Mouse (Mus musculus): ENCODE data around the gene Hoxa1. TPM values are rescaled to one million over a fixed set of nuclear protein-coding genes. Genes with fewer than 3 reads are reported as not detected.

Hoxa1 gene
- total and polyA plus RNA-seq, 3 experiments = 0.20 to 0.43 TPM; not detected in 1

- TF ChIP-seq POLR2A (IDR thresholded peaks at IDR 0.05; ENCODE audit: insufficient read depth, low read depth, low read length) (no peak), EP300 (IDR thresholded peaks at IDR 0.05; ENCODE audit: insufficient read depth, low read depth, low read length) (no peak)
- Histone ChIP-seq H3K4me3 (peak within 1 kb of the TSS; percentile 55), H3K79me2 (replicated peaks; ENCODE audit: control insufficient read depth, insufficient read depth, low read length) (no peaks in the 10 kb centered on the region), H3K36me3 (ENCODE audit: control insufficient read depth, insufficient read depth, low read length) (no peaks in the 10 kb centered on the region), H3K27me3 (ENCODE audit: control insufficient read depth, insufficient read depth, low read length) (peaks cover 16% of the 10 kb centered on the region), H3K4me1 (ENCODE audit: control insufficient read depth, insufficient read depth, low read length) (no peaks in the 10 kb centered on the region), H3K27ac (peak within 1 kb of the TSS; percentile 52), H3K9ac (ENCODE audit: low read depth, low read length) (peak within 1 kb of the TSS; percentile 64)
- no peak for DNase-seq
- 3% methylated on average over 95 of the region's 102 CpGs for WGBS
- intact Hi-C loops (cut with DNase I) = loop anchor here (2.0 to 5.0 kb wide), 2 partner anchors 32 to 104 kb away; partner anchors contain the start of gene Hoxa1
Measured at GRCm38 (mm10) chr6:52190906-52191810, 33.0 kb upstream of the Hoxa1 start, which contains the start of gene Hoxa4. TSS of gene Hoxa4 (minus strand) at chr6:52191753.

GRCm38 (mm10) chr6:52190410-52190809 lies 32.3 kb upstream of the Hoxa1 start:
- Histone ChIP-seq H3K27ac (no peak overlapping the region; the same call in 1 of the 2 replicates), H3K9ac (ENCODE audit: low read depth, low read length) (no peak overlapping the region), H3K4me3 (no peak overlapping the region; the same call in 1 of the 2 replicates), H3K79me2 (replicated peaks; ENCODE audit: control insufficient read depth, insufficient read depth, low read length) (no peaks in the 10 kb centered on the region), H3K27me3 (ENCODE audit: control insufficient read depth, insufficient read depth, low read length) (peaks cover 20% of the 10 kb centered on the region), H3K36me3 (ENCODE audit: control insufficient read depth, insufficient read depth, low read length) (no peaks in the 10 kb centered on the region), H3K4me1 (ENCODE audit: control insufficient read depth, insufficient read depth, low read length) (no peaks in the 10 kb centered on the region)
- DNase-seq = no peak
- TF ChIP-seq EP300 (IDR thresholded peaks at IDR 0.05; ENCODE audit: insufficient read depth, low read depth, low read length) = no peak
- TF ChIP-seq CTCF (IDR thresholded peaks at IDR 0.05) = no peak
- no peak for TF ChIP-seq POLR2A (IDR thresholded peaks at IDR 0.05; ENCODE audit: insufficient read depth, low read depth, low read length)
- WGBS = 8% methylated on average over 23 of the region's 23 CpGs
- intact Hi-C loops (cut with DNase I) = loop anchor here (2.0 to 5.0 kb wide), 2 partner anchors 32 to 103 kb away; partner anchors contain the start of gene Hoxa1

- no peaks in the 10 kb centered on the region for H3K4me1 ChIP-seq (ENCODE audit: control insufficient read depth, insufficient read depth, low read length)
- intact Hi-C loops (cut with DNase I) = loop anchor here (2.0 to 5.0 kb wide), 2 partner anchors 31 to 103 kb away; partner anchors contain the start of gene Hoxa1
- H3K27me3 ChIP-seq (ENCODE audit: control insufficient read depth, insufficient read depth, low read length) = peaks cover 20% of the 10 kb centered on the region
- H3K79me2 ChIP-seq (replicated peaks; ENCODE audit: control insufficient read depth, insufficient read depth, low read length) = no peaks in the 10 kb centered on the region
- no peak for TF ChIP-seq CTCF (IDR thresholded peaks at IDR 0.05)
- TF ChIP-seq POLR2A (IDR thresholded peaks at IDR 0.05; ENCODE audit: insufficient read depth, low read depth, low read length) = no peak
- no peak for TF ChIP-seq EP300 (IDR thresholded peaks at IDR 0.05; ENCODE audit: insufficient read depth, low read depth, low read length)
- WGBS = 17% methylated on average over 8 of the region's 8 CpGs
- no peak for DNase-seq
- no peak overlapping the region for H3K27ac ChIP-seq
- no peaks in the 10 kb centered on the region for H3K36me3 ChIP-seq (ENCODE audit: control insufficient read depth, insufficient read depth, low read length)
- H3K9ac ChIP-seq (ENCODE audit: low read depth, low read length) = no peak overlapping the region
- no peak overlapping the region for H3K4me3 ChIP-seq
Measured at GRCm38 (mm10) chr6:52189909-52190308, 31.8 kb upstream of the Hoxa1 start.

- WGBS = 18% methylated on average over 5 of the region's 5 CpGs
- H3K9ac ChIP-seq (ENCODE audit: low read depth, low read length) = no peak overlapping the region
- no peak for DNase-seq
- H3K79me2 ChIP-seq (replicated peaks; ENCODE audit: control insufficient read depth, insufficient read depth, low read length) = no peaks in the 10 kb centered on the region
- no peak overlapping the region for H3K27ac ChIP-seq
- TF ChIP-seq POLR2A (IDR thresholded peaks at IDR 0.05; ENCODE audit: insufficient read depth, low read depth, low read length) (no peak), CTCF (IDR thresholded peaks at IDR 0.05) (no peak), EP300 (IDR thresholded peaks at IDR 0.05; ENCODE audit: insufficient read depth, low read depth, low read length) (no peak)
- peaks cover 26% of the 10 kb centered on the region for H3K27me3 ChIP-seq (ENCODE audit: control insufficient read depth, insufficient read depth, low read length)
- no peak overlapping the region for H3K4me3 ChIP-seq
- intact Hi-C loops (cut with DNase I) = no loop called here
- no peaks in the 10 kb centered on the region for H3K36me3 ChIP-seq (ENCODE audit: control insufficient read depth, insufficient read depth, low read length)
- H3K4me1 ChIP-seq (ENCODE audit: control insufficient read depth, insufficient read depth, low read length) = no peaks in the 10 kb centered on the region
Measured at GRCm38 (mm10) chr6:52189172-52189591, 31.1 kb upstream of the Hoxa1 start.

GRCm38 (mm10) chr6:52186500-52186899 lies 28.4 kb upstream of the Hoxa1 start:
- Histone ChIP-seq H3K27me3 (ENCODE audit: control insufficient read depth, insufficient read depth, low read length) (peaks cover 22% of the 10 kb centered on the region), H3K27ac (no peak overlapping the region), H3K36me3 (ENCODE audit: control insufficient read depth, insufficient read depth, low read length) (no peaks in the 10 kb centered on the region), H3K4me1 (ENCODE audit: control insufficient read depth, insufficient read depth, low read length) (no peaks in the 10 kb centered on the region), H3K79me2 (replicated peaks; ENCODE audit: control insufficient read depth, insufficient read depth, low read length) (no peaks in the 10 kb centered on the region), H3K4me3 (no peak overlapping the region), H3K9ac (ENCODE audit: low read depth, low read length) (no peak overlapping the region)
- TF ChIP-seq EP300 (IDR thresholded peaks at IDR 0.05; ENCODE audit: insufficient read depth, low read depth, low read length) = no peak
- TF ChIP-seq CTCF (IDR thresholded peaks at IDR 0.05) = no peak
- no peak for TF ChIP-seq POLR2A (IDR thresholded peaks at IDR 0.05; ENCODE audit: insufficient read depth, low read depth, low read length)
- no peak for DNase-seq
- intact Hi-C loops (cut with DNase I) = no loop called here
- WGBS = 27% methylated on average over 1 of the region's 1 CpGs

GRCm38 (mm10) chr6:52185834-52186233 lies 27.7 kb upstream of the Hoxa1 start:
- WGBS = 22% methylated on average over 3 of the region's 3 CpGs
- intact Hi-C loops (cut with DNase I) = no loop called here
- Histone ChIP-seq H3K9ac (ENCODE audit: low read depth, low read length) (no peak overlapping the region), H3K36me3 (ENCODE audit: control insufficient read depth, insufficient read depth, low read length) (no peaks in the 10 kb centered on the region), H3K27ac (no peak overlapping the region), H3K79me2 (replicated peaks; ENCODE audit: control insufficient read depth, insufficient read depth, low read length) (no peaks in the 10 kb centered on the region), H3K4me1 (ENCODE audit: control insufficient read depth, insufficient read depth, low read length) (no peaks in the 10 kb centered on the region), H3K4me3 (no peak overlapping the region), H3K27me3 (ENCODE audit: control insufficient read depth, insufficient read depth, low read length) (peaks cover 18% of the 10 kb centered on the region)
- TF ChIP-seq EP300 (IDR thresholded peaks at IDR 0.05; ENCODE audit: insufficient read depth, low read depth, low read length) (no peak), POLR2A (IDR thresholded peaks at IDR 0.05; ENCODE audit: insufficient read depth, low read depth, low read length) (no peak), CTCF (IDR thresholded peaks at IDR 0.05) (no peak)
- DNase-seq = no peak

Data from heart, adult 2 months (tissue).